Mouse (Mus musculus) lung, postnatal 4 days (tissue): ENCODE measurements around the gene Actrt2.

Experiments used
- DNase-seq, 2 experiments: peaks; one replicate each; pipeline ENCODE4 v3.0.0; 2021

Actrt2 gene

DNA sequence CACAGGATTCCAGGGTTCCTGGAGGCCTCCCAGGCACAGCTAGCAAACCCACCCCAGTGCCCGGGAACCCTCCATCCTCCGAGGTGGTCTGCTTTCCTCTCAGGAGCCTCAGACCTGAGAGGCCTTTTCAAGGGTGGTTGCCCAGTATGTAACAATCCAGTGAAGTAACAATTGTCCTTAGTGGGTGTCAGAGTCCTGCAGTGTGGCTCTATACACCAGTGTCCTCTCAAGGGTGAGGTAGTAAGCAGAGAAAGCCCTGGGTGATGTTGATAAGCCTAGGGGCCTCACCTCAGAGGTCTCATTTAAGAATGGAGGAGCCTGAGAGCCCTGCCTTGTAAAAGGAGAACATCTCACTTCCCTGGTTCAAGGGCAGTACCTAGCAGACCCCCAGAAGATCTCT, at the start of gene Actrt2:
Actrt2 (minus strand) TSS at position 101 of the 400 bp plus-strand sequence.
- DNase-seq = no peak

DNA sequence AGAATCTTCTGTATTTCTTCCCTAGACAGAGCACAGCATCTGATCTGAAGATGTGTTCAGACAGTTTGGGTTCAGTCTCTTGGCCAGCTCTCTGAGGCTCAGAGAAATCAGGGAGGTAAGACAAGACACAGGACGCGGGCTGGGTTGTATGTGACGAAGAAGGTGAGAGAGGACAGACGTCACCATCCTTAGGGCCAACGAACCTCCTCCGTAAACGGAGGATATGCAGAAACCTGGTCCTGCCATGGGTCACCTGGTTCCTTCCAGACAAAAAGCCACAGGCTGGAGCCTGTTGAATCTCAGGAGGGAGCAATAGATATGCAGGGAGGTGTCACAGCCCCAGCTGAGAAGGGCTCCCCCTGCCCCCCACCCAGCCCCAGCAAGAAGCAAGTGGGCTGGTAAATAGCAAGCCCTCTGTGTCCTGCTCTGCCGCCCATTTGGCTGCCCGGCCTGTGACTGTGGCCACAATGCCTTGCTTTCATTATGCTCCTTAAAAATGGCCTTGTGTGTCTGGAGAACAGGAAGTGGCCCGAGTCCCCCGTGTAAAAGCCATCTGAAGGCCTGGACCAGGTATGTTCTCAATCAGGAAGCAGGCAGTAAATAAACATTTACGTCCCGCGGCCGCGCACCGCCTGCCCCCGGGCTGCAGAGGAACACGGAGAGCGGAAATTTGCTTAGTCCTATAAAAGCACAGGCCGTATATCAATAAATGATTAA, 41.9 kb upstream of the Actrt2 start:
- peak in 1 of 2 experiments; percentile 11 for DNase-seq

DNA sequence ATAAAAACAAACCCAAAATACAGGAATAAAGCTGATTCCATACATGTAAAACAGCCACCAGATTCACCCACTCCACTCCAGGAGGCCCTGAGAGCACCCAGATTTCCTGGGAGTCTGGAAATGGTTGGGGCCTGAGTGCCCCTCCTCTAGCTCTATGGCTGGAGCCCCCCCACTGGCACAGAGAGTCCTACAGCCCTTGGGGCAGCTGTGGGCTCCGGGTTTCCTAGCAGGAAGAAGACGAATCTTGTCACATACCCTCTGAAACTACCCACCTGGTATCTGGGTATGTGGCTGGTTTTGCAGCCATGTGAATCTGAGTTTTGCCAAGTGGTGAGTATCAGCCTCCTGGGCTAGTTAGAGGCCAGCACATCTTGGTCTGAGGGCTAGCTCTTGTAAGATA, 41.1 kb upstream of the Actrt2 start:
- DNase-seq = peak in 1 of 2 experiments; percentile 10

DNA sequence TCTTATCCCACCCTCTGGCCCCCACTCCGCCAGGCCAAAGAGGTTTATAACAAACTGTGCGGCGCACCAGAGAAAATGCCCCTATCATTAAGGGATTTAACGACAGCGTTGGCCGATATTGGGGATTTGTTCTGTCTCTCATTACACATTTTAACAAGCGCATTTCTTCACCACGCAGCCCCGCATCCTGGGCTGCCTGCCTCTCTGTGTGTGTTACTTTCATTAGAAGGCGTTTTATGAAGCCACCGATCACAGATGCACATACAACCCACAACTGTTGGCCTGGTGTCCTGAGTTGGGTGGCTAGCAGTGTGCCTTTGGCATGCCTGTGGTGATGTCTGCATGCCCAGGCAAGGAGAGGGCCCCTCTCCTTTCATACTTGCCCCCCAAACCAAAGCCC, 40.6 kb upstream of the Actrt2 start:
- DNase-seq = peak in 1 of 2 experiments; percentile 12

DNA sequence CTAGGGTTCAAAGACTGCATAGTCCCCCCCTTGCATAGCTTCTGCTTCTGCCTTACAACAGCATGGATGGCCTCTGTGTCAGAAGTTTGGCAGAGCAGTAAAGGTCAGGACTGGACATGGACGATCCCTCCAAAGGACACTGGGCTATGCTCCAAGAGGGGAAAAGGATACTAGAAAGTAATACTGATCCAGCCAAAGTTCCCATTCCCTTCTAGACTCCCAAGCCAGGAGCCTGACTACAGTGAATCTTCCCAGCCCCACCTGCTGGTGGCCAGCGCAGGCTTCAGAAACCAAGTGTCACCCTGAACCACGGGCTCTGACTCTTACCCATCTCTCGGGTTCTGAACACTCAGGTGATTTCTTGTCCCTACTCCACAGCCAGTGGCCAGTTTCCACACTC, 39.9 kb upstream of the Actrt2 start:
- peak in 1 of 2 experiments; percentile 9 for DNase-seq

DNA sequence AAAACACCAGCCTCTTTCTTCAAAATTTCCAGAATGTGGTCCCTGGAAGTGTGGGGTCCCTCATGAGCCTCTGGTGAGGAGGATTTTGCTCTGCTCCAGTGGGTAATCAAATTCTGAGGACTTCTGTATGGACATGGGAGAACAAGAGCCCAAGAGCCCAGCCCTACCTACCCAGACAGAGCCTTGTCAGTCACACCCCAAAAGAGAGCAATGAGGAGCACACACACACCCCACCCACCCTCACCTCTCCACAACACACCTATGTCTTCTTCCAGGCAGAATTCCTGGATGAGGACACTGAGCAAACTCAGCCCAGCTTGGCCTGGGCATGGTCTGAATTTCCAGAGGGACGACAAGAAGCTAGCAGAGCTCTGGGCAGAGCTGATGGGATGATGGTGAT, 38.8 kb upstream of the Actrt2 start:
- DNase-seq = no peak

DNA sequence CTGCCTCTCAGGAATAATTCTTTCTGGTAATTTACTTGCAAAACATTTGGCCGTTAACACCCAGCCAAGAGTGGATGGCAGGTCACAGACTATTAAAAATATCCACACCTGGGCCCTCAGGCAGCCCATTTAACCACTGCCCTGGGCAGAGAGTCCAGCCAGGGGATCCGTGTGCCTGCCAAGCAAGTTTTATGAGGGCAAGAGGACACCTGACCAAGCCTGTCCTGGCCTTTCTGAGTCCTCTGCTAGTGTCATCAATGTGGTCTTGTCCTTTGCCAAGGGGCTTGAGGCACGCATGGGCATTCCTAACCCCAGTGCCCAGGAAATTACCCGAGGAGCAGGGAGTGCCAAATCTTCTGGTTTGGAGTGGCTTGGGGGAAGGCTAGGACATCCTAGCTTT, 38.0 kb upstream of the Actrt2 start:
- peak in 1 of 2 experiments; percentile 9 for DNase-seq

DNA sequence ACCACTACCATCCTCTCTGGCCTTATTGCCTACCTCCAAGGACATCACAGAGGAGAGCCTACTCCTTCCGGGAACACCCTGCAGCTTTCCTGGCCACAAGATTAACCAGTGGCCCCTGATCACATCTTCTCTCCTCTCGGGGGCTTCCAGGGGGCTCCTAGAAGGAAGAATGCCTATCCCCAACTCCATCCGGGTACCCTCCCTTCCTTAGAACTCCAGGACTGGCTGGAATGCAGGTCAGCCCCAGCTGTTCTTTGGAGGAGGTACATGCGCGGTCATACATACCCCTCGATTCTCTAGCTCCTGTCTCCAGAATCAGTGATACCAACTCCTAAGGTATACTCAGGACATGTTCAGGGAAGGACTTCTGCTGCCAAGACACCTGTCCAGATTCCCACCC, 37.4 kb upstream of the Actrt2 start:
- DNase-seq = no peak

DNA sequence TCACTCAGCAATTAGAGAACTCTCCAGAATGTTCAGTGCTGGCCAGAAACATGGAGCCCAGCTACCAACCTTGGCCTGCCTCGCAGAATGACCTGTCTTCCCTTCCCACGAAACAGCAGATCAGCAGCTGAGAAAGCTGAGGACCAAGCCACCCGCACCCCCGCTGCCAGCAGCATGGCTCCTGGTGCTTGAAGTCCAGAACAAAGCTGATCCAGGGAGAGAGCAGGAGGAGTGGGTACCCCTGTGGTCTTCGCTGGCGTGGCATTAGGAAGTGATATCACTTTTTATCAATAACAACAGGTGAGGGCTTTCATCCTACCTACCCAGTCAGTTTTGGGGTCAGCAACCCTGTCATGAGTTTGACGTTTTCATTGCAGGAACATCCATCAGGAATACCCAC, 36.9 kb upstream of the Actrt2 start:
- no peak for DNase-seq

DNA sequence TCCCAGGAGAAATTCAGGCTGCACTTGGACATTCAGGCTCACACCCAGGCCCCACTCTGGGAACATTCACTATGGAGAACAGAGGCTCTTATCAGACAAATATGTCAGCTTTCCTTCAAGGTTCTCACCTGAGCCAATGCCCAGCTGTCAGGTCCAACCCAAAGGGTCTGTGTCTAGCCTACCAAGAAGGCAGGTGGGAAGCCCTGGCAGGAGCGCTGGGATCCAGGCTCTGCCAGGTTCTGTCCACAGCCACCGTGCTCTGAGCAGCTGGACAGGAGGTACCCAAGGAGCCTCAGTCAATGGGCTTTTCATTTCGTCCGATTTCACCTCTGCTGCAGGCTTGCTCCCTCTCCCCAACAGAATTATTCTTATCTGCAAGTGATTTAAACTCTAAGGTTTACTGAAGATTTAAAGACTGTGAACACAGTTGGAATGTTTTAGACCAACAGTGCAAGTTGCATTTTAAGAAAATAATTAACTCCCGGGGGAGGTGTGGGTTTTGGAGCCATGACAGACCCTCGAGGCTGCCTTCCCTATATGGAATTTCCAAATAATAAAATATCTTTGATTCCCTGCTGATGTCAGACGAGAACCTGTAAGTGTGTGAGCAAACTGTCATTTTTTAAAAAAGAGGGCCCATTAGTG, 35.9 kb upstream of the Actrt2 start:
- DNase-seq = peak in 1 of 2 experiments; percentile 18

DNA sequence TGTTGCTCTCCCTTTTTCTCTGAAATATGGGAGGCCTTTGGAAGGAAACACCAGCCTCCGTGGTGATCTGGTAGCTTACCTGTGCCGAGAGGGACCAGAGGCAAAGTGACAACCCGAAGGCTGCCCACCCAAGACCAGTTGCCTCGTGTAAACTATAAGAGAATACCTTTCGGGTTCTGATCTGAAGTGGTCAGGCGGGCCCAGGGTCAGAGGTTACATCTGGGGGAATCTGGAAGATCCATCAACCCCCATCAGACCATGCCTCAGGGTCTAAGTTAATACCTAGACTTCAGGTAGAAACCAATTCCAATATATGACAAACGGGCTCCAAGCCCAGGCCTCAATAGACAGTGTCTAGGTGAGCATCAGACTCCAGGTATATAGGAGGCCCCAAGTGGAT, 35.3 kb upstream of the Actrt2 start:
- no peak for DNase-seq

DNA sequence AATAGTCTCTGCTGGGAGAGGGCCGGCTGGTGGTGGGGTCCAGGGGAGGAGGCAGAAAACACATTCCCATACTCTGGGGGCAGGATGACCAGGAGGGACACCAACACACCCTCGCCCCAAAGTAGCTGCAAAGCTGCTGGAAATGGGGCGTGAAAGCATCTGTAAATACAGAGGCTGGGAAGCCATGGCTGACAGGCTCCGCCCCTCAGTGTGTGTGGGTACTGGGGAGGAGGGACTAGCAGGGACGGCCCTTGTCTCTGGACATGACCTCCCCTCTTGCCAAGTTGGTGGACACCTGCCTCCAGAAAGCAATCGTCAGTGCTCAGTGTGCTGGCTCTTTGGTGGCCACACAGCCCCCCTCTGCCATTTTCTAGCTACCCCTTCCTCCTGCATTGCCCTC, 34.5 kb upstream of the Actrt2 start:
- DNase-seq = peak in 1 of 2 experiments; percentile 13

DNA sequence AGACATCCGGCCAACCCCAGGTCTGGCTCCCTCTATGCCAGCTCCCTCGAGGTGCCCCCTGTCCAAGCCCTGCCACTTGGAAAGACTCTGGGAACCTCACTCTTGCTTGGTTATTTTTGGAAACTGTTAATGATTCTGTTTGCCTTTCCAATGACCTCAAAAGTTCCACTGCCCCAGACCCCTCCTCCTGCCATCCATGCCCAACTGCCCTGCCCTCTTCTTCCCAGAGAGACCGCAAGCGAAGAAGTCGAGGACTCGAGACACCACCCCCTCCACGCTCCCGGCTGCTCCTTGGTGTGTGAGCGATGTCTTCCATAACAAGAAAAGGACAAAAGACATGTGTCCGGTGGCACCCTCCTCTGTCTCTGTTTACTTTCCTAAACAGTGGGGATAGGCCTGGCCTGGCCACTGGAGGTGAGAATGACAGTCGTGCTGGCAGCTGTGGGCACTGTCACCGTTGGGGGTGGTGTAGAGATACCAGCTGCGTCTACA, 33.3 kb upstream of the Actrt2 start:
- peak; percentile 11 to 56 for DNase-seq

DNA sequence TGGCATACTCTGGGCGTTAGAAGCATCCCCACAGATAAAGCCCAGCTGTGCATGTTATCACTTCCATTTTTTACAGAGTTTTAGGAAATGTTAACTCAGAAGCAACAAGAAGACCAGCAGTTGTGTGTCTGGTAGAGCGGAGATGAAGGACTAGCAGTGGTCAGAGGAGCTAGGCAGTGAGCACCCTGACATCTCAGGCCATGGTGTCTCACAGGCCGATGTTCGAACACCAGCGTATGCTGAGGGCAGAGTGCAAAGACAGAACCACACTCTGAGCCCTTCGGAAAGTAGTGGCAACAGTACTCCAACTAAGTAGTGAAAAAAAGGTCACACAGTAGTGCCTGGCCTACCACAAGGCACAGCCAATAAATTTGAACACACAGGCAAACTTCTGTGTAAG, 32.8 kb upstream of the Actrt2 start:
- DNase-seq = no peak

DNA sequence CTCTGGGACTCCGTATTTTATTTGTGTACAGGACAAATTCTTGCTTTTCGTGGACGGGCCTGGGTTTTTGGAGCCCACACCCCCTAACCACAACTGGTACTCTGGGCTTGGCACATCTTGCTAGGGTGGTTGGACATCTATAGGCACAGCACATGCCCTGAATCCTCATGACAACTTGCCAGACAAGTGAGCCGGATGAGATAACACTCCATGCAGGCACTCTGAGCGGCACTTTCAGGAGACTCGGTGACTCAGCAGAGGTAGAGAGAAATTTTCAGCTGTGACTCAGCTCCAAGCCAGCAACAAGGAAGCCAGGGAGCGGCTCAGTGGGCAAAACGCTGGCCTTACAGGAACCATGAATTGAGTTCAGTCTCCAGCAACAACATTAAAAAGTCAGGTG, 31.6 kb upstream of the Actrt2 start:
- peak in 1 of 2 experiments; percentile 10 for DNase-seq

DNA sequence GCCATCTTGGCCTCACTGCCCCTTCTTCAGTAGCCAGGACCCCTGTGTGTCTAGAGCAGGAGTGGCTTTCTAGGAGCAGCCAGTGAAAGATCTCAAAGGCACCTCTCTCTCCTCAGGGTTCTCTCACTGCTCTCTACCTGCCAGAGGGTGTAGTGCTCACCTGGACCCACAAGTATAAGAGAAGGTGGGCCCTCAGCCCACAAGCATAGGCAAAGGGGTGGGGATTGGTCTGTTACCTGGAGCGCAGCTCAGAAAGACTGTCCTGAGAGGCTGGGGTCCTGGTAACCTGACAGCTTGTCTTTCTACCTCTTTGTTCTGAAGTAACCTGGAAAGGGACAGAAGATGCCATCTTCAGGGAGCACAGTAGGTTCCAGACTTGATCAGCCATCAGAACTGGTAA, 31.0 kb upstream of the Actrt2 start:
- DNase-seq = no peak

DNA sequence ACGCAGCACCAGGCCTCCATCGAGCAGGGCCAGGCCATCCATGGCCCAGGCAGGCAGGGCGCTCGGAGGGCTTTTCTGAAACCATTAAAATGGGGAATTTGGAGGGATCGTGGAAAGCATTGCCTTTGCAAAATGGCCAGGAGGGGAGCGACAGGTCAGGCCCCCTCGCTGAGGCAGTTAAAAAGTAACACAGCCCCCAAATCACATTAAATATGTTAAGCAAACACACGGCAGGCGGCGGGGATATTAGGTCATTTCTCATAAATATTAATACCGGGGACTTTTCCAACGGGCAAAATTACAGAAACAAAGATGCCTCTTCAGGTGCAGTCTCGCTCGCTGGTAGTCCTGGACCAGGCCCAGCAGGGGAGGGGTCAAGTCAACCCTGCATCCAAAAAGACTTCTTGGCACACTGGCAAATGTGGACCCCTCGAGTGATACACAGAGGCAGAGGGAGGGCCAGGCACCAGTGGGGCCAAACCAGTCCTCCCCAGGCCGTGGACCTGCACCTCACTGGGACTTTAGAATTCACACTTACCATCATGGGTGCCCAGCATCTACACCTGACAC, 30.4 kb upstream of the Actrt2 start:
- peak in 1 of 2 experiments; percentile 12 for DNase-seq

DNA sequence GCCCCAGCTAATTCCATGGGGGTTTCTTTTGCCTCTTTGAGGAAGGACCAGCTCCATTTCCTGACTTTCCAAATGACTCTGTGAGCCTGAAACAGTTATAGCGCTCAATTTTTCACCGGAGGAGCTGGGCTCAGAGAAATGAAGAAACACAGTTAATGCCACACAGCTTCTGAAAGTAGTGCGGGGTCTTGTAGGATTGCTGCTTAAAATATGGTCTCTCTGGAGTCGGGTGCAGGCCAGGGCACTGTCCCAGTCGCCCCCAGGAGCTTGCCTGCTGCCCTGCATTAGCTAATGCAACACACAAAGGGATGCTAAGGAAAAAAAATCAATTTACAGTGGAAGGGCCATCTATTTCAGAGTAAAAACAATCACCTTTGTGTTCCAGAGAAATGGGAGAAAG, 29.8 kb upstream of the Actrt2 start:
- no peak for DNase-seq

DNA sequence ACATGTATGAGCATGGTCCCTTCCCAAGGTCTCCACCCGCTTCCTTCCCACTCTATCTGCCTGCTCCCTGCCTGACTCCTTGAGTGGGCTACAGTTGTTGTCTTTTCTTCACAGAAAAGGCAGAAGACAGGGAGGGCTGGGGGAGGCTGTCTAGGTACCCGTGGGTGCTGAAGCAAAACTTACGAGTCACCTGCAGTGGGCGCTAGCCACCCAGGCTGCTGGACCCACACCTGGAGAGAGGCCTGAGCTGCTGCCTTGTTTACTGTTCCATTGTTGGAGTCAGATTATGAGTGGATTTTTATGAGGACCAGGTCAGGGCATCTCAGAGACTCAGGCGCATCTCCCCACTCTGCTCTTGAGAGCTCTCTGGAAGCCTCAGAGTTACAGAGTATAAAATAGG, 28.9 kb upstream of the Actrt2 start:
- peak in 1 of 2 experiments; percentile 17 for DNase-seq

DNA sequence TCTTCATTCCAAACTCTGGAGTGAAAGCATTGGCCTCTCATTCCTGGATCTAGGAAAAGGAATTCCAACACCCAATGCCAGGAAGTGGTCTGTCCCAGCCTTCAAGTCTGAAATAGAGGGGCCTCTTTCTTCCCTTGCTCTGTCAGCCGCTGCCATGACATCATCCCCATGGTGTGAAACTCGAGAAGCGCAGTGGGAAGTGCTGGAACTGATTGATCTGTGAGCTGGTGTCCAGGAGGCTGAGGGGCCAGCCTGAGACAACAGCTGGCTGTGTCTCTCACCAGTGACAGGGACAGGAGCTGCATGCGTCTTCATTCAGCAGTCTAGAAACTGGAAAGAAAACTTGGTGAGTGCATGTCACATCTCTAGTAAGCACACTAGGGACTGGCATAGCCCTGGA, 28.5 kb upstream of the Actrt2 start:
- peak in 1 of 2 experiments; percentile 10 for DNase-seq

DNA sequence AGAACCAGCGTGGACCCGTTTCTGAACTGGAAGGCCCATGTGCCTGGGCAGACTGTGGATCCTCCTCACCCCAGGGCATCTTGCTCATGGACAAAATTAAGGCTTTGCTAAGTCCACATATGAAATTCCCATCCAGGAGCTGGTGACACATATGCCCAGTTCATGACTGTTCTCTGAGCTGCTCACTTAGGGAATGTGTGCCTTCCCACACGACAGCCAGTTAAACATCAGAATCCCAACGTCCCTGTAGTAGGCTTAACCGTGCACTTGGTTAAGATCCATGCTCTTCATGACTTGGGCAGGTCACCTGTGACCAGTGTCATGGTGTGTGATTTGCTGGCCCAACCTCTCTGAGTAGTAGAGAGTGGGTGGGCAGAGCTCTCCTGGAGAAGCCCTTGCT, 26.7 kb upstream of the Actrt2 start:
- no peak for DNase-seq

DNA sequence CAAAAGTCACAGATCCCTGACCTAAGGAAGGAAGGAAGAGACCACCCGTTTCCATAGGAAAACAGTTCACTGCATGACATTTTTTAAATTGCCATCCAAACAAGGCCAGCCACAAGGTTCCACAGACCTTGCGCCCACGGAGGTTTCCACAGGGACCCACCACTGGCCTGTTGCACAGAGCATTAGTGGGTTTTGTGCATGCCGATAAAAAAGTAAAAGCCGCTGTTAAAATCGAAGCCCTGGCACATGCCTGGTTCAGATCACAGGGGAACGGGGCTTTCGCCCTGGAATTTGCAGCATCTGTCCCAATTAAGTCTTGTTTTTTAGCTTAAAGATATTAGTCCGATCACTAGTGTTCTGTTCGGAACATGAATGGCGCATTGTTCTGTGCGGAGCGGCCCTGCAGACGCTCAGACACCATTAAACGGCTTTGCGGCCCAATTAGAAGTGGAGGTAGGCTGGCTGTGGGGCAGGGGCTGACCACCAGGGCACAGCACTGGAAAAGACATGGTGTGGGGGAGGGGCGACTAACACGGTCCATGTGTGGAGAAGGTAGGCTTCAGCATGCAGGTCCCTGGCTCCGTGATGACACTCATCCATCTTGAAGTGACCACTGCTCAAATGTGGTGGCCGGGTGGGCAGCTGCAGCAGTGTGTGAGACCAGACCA, 25.8 kb upstream of the Actrt2 start:
- DNase-seq = peak in 1 of 2 experiments; percentile 13

DNA sequence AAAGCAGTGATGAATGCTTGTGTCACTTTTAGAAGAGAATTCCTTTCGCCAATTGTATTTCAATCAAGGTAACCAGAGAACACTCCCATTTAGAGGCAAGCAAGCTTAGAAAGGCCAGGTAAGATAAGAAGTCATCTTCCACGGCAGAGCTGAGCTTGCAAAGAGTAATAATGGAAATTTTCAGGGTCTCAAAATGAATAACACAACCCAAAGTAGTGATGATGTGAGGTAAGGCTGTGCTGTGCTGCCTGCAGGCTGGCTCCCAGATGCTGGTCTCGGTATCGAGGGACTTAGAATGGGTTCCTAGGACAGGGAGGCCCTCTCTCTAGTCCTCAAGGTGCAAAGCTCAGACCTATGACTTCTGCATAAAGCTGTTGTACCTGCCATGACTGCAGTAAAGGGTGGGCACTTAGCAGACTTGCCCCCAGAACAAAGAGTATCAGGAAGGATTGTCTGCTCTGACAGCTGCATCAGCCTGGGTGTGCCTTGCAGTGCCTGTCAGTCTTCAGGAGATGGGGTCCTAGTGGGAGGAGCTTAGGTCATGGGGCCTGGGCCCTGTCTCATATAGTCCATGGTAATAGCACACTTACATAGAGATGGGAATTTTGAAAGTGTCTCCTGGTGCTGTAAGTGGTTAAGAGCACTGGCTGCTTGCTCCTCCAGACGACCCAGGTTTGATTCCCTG, 15.5 kb upstream of the Actrt2 start:
- no peak for DNase-seq
